Mouse (Mus musculus): ENCODE data around the gene Tcp11l2. TPM values are rescaled to one million over a fixed set of nuclear protein-coding genes. Genes with fewer than 3 reads are reported as not detected.
A peak's percentile ranks its signal among the peaks of the same experiment; 100 is the strongest.

Gene Tcp11l2
- polyA plus RNA-seq, 1 experiment from 2014 or later: 23.8 TPM

- no peak overlapping the region for H3K9ac ChIP-seq
- H3K36me3 ChIP-seq: no peaks in the 10 kb centered on the region
- H3K4me1 ChIP-seq (replicated peaks): no peaks in the 10 kb centered on the region
- no peak overlapping the region for H3K4me2 ChIP-seq
- ATAC-seq (ENCODE audit: low FRiP score, low read depth): 0 out of 2 replicates have a peak, but pooled peaks have one; percentile 45
- no peak overlapping the region for H3K4me3 ChIP-seq
- 76% methylated on average over 13 of the region's 13 CpGs for WGBS
- no peaks in the 10 kb centered on the region for H3K9me3 ChIP-seq
- no peak overlapping the region for H3K27ac ChIP-seq (replicated peaks)
- H3K27me3 ChIP-seq: no peaks in the 10 kb centered on the region
Measured at GRCm38 (mm10) chr10:84562567-84563554, 13.6 kb upstream of the Tcp11l2 start.

- Histone ChIP-seq H3K4me2 (no peak overlapping the region), H3K36me3 (no peaks in the 10 kb centered on the region), H3K4me1 (replicated peaks) (no peaks in the 10 kb centered on the region), H3K9me3 (no peaks in the 10 kb centered on the region), H3K9ac (no peak overlapping the region), H3K27ac (replicated peaks) (no peak overlapping the region), H3K27me3 (no peaks in the 10 kb centered on the region), H3K4me3 (no peak overlapping the region)
- no peak for ATAC-seq (ENCODE audit: low FRiP score, low read depth)
- WGBS: 81% methylated on average over 8 of the region's 8 CpGs
Measured at GRCm38 (mm10) chr10:84564427-84564826, 12.0 kb upstream of the Tcp11l2 start.

GRCm38 (mm10) chr10:84571052-84571639 lies 5.3 kb upstream of the Tcp11l2 start:
- H3K36me3 ChIP-seq: no peaks in the 10 kb centered on the region
- H3K4me3 ChIP-seq: no peak overlapping the region
- H3K27me3 ChIP-seq: 0 out of 2 replicates have a peak, but pooled peaks cover 3% of the 10 kb centered on the region
- no peaks in the 10 kb centered on the region for H3K9me3 ChIP-seq
- no peaks in the 10 kb centered on the region for H3K4me1 ChIP-seq (replicated peaks)
- ATAC-seq (ENCODE audit: low FRiP score, low read depth): no peak
- no peak overlapping the region for H3K9ac ChIP-seq
- WGBS: 85% methylated on average over 10 of the region's 10 CpGs
- H3K27ac ChIP-seq (replicated peaks): no peak overlapping the region
- no peak overlapping the region for H3K4me2 ChIP-seq

GRCm38 (mm10) chr10:84573671-84574420 lies 2.6 kb upstream of the Tcp11l2 start:
- WGBS: 75% methylated on average over 5 of the region's 5 CpGs
- Histone ChIP-seq H3K4me2 (no peak overlapping the region), H3K36me3 (no peaks in the 10 kb centered on the region), H3K4me1 (replicated peaks) (peaks cover 9% of the 10 kb centered on the region), H3K9me3 (no peaks in the 10 kb centered on the region), H3K27me3 (0 out of 2 replicates have a peak, but pooled peaks cover 3% of the 10 kb centered on the region), H3K27ac (replicated peaks) (no peak overlapping the region), H3K9ac (no peak overlapping the region), H3K4me3 (no peak overlapping the region)
- no peak for ATAC-seq (ENCODE audit: low FRiP score, low read depth)

- Histone ChIP-seq H3K9me3 (no peaks in the 10 kb centered on the region), H3K36me3 (no peaks in the 10 kb centered on the region), H3K4me3 (peak overlapping the region; percentile 98), H3K4me1 (replicated peaks) (peaks cover 9% of the 10 kb centered on the region), H3K4me2 (peak overlapping the region; percentile 83), H3K27me3 (0 out of 2 replicates have a peak, but pooled peaks cover 3% of the 10 kb centered on the region), H3K9ac (peak overlapping the region; percentile 69), H3K27ac (replicated peaks) (peak overlapping the region; percentile 80; the same call in 1 of the 2 replicates)
- under 1% methylated on average over 14 of the region's 14 CpGs for WGBS
- peak; percentile 90 for ATAC-seq (ENCODE audit: low FRiP score, low read depth)
Measured at GRCm38 (mm10) chr10:84576029-84576394, 414 bp upstream of the Tcp11l2 start.

GRCm38 (mm10) chr10:84577071-84577727 lies 773 bp downstream of the Tcp11l2 start:
- 3% methylated on average over 36 of the region's 38 CpGs for WGBS
- peak overlapping the region; percentile 98 for H3K4me3 ChIP-seq

GRCm38 (mm10) chr10:84578738-84579137 lies 2.3 kb downstream of the Tcp11l2 start:
- H3K36me3 ChIP-seq: no peaks in the 10 kb centered on the region
- no peaks in the 10 kb centered on the region for H3K9me3 ChIP-seq
- 85% methylated on average over 10 of the region's 10 CpGs for WGBS
- no peak overlapping the region for H3K27ac ChIP-seq (replicated peaks)
- no peak overlapping the region for H3K9ac ChIP-seq
- H3K4me1 ChIP-seq (replicated peaks): peaks cover 9% of the 10 kb centered on the region
- no peak overlapping the region for H3K4me3 ChIP-seq
- H3K4me2 ChIP-seq: no peak overlapping the region
- 0 out of 2 replicates have a peak, but pooled peaks cover 3% of the 10 kb centered on the region for H3K27me3 ChIP-seq
- no peak for ATAC-seq (ENCODE audit: low FRiP score, low read depth)

More at GRCm38 (mm10) chr10:84577071-84577727, 773 bp downstream of the Tcp11l2 start:
- H3K27me3 ChIP-seq: 0 out of 2 replicates have a peak, but pooled peaks cover 3% of the 10 kb centered on the region
- H3K4me2 ChIP-seq: peak overlapping the region; percentile 83
- H3K9ac ChIP-seq: peak overlapping the region; percentile 69
- peak; percentile 49; the same call in 1 of the 2 replicates for ATAC-seq (ENCODE audit: low FRiP score, low read depth)
- H3K9me3 ChIP-seq: no peaks in the 10 kb centered on the region
- H3K27ac ChIP-seq (replicated peaks): peak overlapping the region; percentile 80
- H3K4me1 ChIP-seq (replicated peaks): peaks cover 9% of the 10 kb centered on the region
- H3K36me3 ChIP-seq: no peaks in the 10 kb centered on the region

- no peak overlapping the region for H3K9ac ChIP-seq
- H3K4me3 ChIP-seq: no peak overlapping the region
- no peak overlapping the region for H3K27ac ChIP-seq (replicated peaks)
- H3K9me3 ChIP-seq: no peaks in the 10 kb centered on the region
- whole genome bisulfite sequencing: 87% methylated on average over 2 of the region's 2 CpGs
- 0 out of 2 replicates have a peak, but pooled peaks cover 3% of the 10 kb centered on the region for H3K27me3 ChIP-seq
- H3K36me3 ChIP-seq: no peaks in the 10 kb centered on the region
- peaks cover 9% of the 10 kb centered on the region for H3K4me1 ChIP-seq (replicated peaks)
- no peak for ATAC-seq (ENCODE audit: low FRiP score, low read depth)
- no peak overlapping the region for H3K4me2 ChIP-seq
Measured at GRCm38 (mm10) chr10:84579527-84579926, 3.1 kb downstream of the Tcp11l2 start.

- 80% methylated on average over 8 of the region's 8 CpGs for WGBS
- no peak for ATAC-seq (ENCODE audit: low FRiP score, low read depth)
Measured at GRCm38 (mm10) chr10:84581191-84581590, 4.8 kb downstream of the Tcp11l2 start.

GRCm38 (mm10) chr10:84582236-84582635 lies 5.8 kb downstream of the Tcp11l2 start:
- ATAC-seq (ENCODE audit: low FRiP score, low read depth): no peak
- Histone ChIP-seq H3K4me1 (replicated peaks) (peaks cover 9% of the 10 kb centered on the region), H3K27me3 (no peaks in the 10 kb centered on the region), H3K36me3 (no peaks in the 10 kb centered on the region), H3K27ac (replicated peaks) (no peak overlapping the region), H3K4me2 (no peak overlapping the region), H3K4me3 (no peak overlapping the region), H3K9me3 (no peaks in the 10 kb centered on the region), H3K9ac (no peak overlapping the region)
- WGBS: 74% methylated on average over 7 of the region's 7 CpGs

More at GRCm38 (mm10) chr10:84581191-84581590, 4.8 kb downstream of the Tcp11l2 start:
- Histone ChIP-seq H3K4me3 (no peak overlapping the region), H3K4me2 (no peak overlapping the region), H3K9ac (no peak overlapping the region), H3K27ac (replicated peaks) (no peak overlapping the region), H3K36me3 (no peaks in the 10 kb centered on the region), H3K4me1 (replicated peaks) (peaks cover 9% of the 10 kb centered on the region), H3K27me3 (no peaks in the 10 kb centered on the region), H3K9me3 (no peaks in the 10 kb centered on the region)

Data from hindbrain, embryonic 15.5 days (tissue).